Mouse (Mus musculus) myocyte (in vitro differentiated cells): ENCODE measurements around the gene Tmc6. TPM values are rescaled to one million over a fixed set of nuclear protein-coding genes. Genes with fewer than 3 reads are reported as not detected.

Experiments
- H3K27me3 ChIP-seq: one replicate; pipeline ENCODE4 v1.6.1; 2011; ENCODE audit not compliant: control insufficient read depth, insufficient read depth, insufficient read length
- H3K36me3 ChIP-seq: one replicate; pipeline ENCODE4 v1.6.1; 2011; ENCODE audit not compliant: control insufficient read depth, insufficient read depth
- H3K4me2 ChIP-seq: one replicate; pipeline ENCODE4 v1.6.1; 2011; ENCODE audit warnings: low read depth, control low read depth
- H3K4me3 ChIP-seq: one replicate; pipeline ENCODE4 v1.5.1; 2011; ENCODE audit warnings: mild to moderate bottlenecking, control low read depth, moderate library complexity
- H3K79me2 ChIP-seq: one replicate; pipeline ENCODE4 v1.6.1; 2011; ENCODE audit not compliant: control insufficient read depth, insufficient read depth
- H3ac ChIP-seq: one replicate; pipeline ENCODE4 v1.6.1; 2011; ENCODE audit not compliant: control insufficient read depth, insufficient read length
- CEBPB ChIP-seq: IDR thresholded peaks from 2 replicates; pipeline ENCODE4 v1.6.1; 2011; ENCODE audit warnings: mild to moderate bottlenecking, moderate library complexity; ENCODE audit not compliant: poor library complexity, insufficient read depth, severe bottlenecking
- E2F4 ChIP-seq: IDR thresholded peaks from one replicate; pipeline ENCODE4 v1.6.1; 2011; ENCODE audit warnings: mild to moderate bottlenecking, control low read depth, moderate library complexity; ENCODE audit not compliant: insufficient read depth
- MAX ChIP-seq: IDR thresholded peaks from one replicate; pipeline ENCODE4 v1.6.1; 2011; ENCODE audit warnings: low read depth, mild to moderate bottlenecking, control low read depth
- MYOD1 ChIP-seq, 3 experiments: IDR thresholded peaks; one replicate each; pipeline ENCODE4 v1.6.1; 2011; ENCODE audit warnings: control low read depth in 2 of 3, low read depth in 2 of 3, mild to moderate bottlenecking in 2 of 3, moderate library complexity in 1 of 3; ENCODE audit not compliant: insufficient read length in 2 of 3, control insufficient read depth in 1 of 3
- MYOG ChIP-seq, 3 experiments: IDR thresholded peaks; one replicate each; pipeline ENCODE4 v1.6.1; 2011; ENCODE audit warnings: control low read depth in 2 of 3, low read depth in 2 of 3, mild to moderate bottlenecking in 2 of 3; ENCODE audit not compliant: insufficient read length in 2 of 3, control insufficient read depth in 1 of 3, insufficient read depth in 1 of 3
- POLR2A ChIP-seq: IDR thresholded peaks from one replicate; pipeline ENCODE4 v1.6.1; 2011; ENCODE audit warnings: low read depth, mild to moderate bottlenecking, control low read depth, moderate library complexity; ENCODE audit not compliant: insufficient read length
- POLR2AphosphoS2 ChIP-seq: IDR thresholded peaks from one replicate; pipeline ENCODE4 v1.6.1; 2011; ENCODE audit warnings: low read depth, control low read depth; ENCODE audit not compliant: insufficient read length
- REST ChIP-seq: IDR thresholded peaks from one replicate; pipeline ENCODE4 v1.6.1; 2011; ENCODE audit warnings: mild to moderate bottlenecking, control low read depth, moderate library complexity; ENCODE audit not compliant: insufficient read depth, insufficient read length
- SRF ChIP-seq: IDR thresholded peaks from one replicate; pipeline ENCODE4 v1.6.1; 2011; ENCODE audit warnings: low read depth; ENCODE audit not compliant: control insufficient read depth, insufficient read length
- TCF12 ChIP-seq: IDR thresholded peaks from one replicate; pipeline ENCODE4 v1.6.1; 2011; ENCODE audit warnings: mild to moderate bottlenecking, control low read depth; ENCODE audit not compliant: poor library complexity, insufficient read depth, severe bottlenecking
- TCF3 ChIP-seq: IDR thresholded peaks from one replicate; pipeline ENCODE4 v1.6.1; 2011; ENCODE audit warnings: low read depth, control low read depth; ENCODE audit not compliant: insufficient read length
- USF1 ChIP-seq: IDR thresholded peaks from one replicate; pipeline ENCODE4 v1.6.1; 2011; ENCODE audit warnings: low read depth, mild to moderate bottlenecking, control low read depth, moderate library complexity
- polyA plus RNA-seq: library from polyadenylated mRNA; unstranded; fragments of >200 nt; fragmentation: generic; extraction: Trizol; gene quantifications from one replicate; pipeline ENCODE4 v1.2.1, GENCODE M21; 2012; ENCODE audit warnings: missing spikeins

Gene Tmc6
- polyA plus RNA-seq, 1 experiment: 51.9 TPM

GRCm38 (mm10) chr11:117727031-117727430, 55.0 kb downstream of the Tmc6 start:
- H3K79me2 ChIP-seq: no peaks in the 10 kb centered on the region
- no peak for TF ChIP-seq POLR2A
- no peak for TF ChIP-seq TCF12
- no peak for TF ChIP-seq CEBPB
- no peak for TF ChIP-seq POLR2AphosphoS2
- no peak for TF ChIP-seq MYOG (IDR thresholded peaks at IDR 0.05; ENCODE audit: control insufficient read depth in 1 of 3, insufficient read depth in 1 of 3, insufficient read length in 2 of 3, low read depth in 2 of 3)
- no peak for TF ChIP-seq E2F4
- no peak for TF ChIP-seq REST
- no peak for TF ChIP-seq USF1
- no peak for TF ChIP-seq MYOD1 (IDR thresholded peaks at IDR 0.05; ENCODE audit: control insufficient read depth in 1 of 3, insufficient read length in 2 of 3, low read depth in 2 of 3)
- no peak for TF ChIP-seq MAX
- no peak for TF ChIP-seq SRF
- TF ChIP-seq TCF3: no peak
- no peaks in the 10 kb centered on the region for H3K36me3 ChIP-seq
- H3K4me2 ChIP-seq: no peak overlapping the region
- H3K4me3 ChIP-seq: no peak overlapping the region
- no peak overlapping the region for H3ac ChIP-seq
- no peaks in the 10 kb centered on the region for H3K27me3 ChIP-seq

GRCm38 (mm10) chr11:117724604-117725301, 57.2 kb downstream of the Tmc6 start:
- TF ChIP-seq POLR2A (no peak), POLR2AphosphoS2 (peak; percentile 71)
- Histone ChIP-seq H3K79me2 (no peaks in the 10 kb centered on the region), H3K4me2 (no peak overlapping the region), H3K4me3 (no peak overlapping the region), H3K36me3 (peaks cover 6% of the 10 kb centered on the region), H3K27me3 (no peaks in the 10 kb centered on the region), H3ac (no peak overlapping the region)

DNA sequence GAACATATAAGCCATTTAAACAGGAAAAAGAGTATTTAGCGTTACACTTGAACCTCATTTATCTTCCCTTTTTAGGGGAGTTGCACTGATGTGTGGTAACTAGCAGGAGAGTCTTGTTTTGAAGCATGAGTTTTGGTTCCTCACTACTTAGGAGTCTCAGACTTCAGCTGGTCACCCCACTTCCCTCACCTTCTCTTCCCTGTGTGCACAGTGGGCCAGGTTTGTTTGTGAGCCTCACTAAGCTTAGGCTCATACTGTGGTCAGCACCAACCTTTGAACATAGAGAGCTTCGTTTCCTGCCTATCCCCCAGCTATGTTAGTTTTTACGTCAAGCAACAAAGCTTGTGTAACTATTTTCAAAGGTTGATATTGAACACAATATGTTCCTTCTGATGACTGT, 63.2 kb downstream of the Tmc6 start:
- no peaks in the 10 kb centered on the region for H3K27me3 ChIP-seq
- peaks cover 24% of the 10 kb centered on the region for H3K36me3 ChIP-seq
- H3K4me2 ChIP-seq: no peak overlapping the region
- TF ChIP-seq POLR2A: no peak
- no peak for TF ChIP-seq REST
- no peak for TF ChIP-seq MYOD1 (IDR thresholded peaks at IDR 0.05; ENCODE audit: control insufficient read depth in 1 of 3, insufficient read length in 2 of 3, low read depth in 2 of 3)
- no peak for TF ChIP-seq POLR2AphosphoS2
- no peak for TF ChIP-seq USF1
- TF ChIP-seq MYOG (IDR thresholded peaks at IDR 0.05; ENCODE audit: control insufficient read depth in 1 of 3, insufficient read depth in 1 of 3, insufficient read length in 2 of 3, low read depth in 2 of 3): no peak
- no peak for TF ChIP-seq SRF
- no peak for TF ChIP-seq CEBPB
- no peak for TF ChIP-seq TCF3
- no peak for TF ChIP-seq E2F4
- no peak for TF ChIP-seq TCF12
- no peak for TF ChIP-seq MAX
- no peaks in the 10 kb centered on the region for H3K79me2 ChIP-seq
- no peak overlapping the region for H3ac ChIP-seq
- no peak overlapping the region for H3K4me3 ChIP-seq

Other genes starting within 250 kb of the Tmc6 start
- gene Tnrc6c, start 127.9 kb downstream of the Tmc6 start, polyA plus RNA-seq: 7.4 TPM
- gene Tmc8, start 122 bp downstream of the Tmc6 start, polyA plus RNA-seq: 0.19 TPM
- not detected for gene 6030468B19Rik, start 15.5 kb upstream of the Tmc6 start, polyA plus RNA-seq
- 0.35 TPM for gene Gm20708, start 27.5 kb upstream of the Tmc6 start, polyA plus RNA-seq
- gene Syngr2, start 27.5 kb upstream of the Tmc6 start, polyA plus RNA-seq: 109 TPM
- gene Afmid, start 43.7 kb upstream of the Tmc6 start, polyA plus RNA-seq: 6.1 TPM
- 52.8 TPM for gene Tk1, start 43.9 kb upstream of the Tmc6 start, polyA plus RNA-seq
- gene Birc5, start 67.1 kb upstream of the Tmc6 start, polyA plus RNA-seq: 60.7 TPM
- gene Tmem235, start 78.6 kb upstream of the Tmc6 start, polyA plus RNA-seq: not detected
- gene Tha1, start 91.3 kb upstream of the Tmc6 start, polyA plus RNA-seq: 2.5 TPM
- 27.3 TPM for gene Socs3, start 187.8 kb upstream of the Tmc6 start, polyA plus RNA-seq
- 61.6 TPM for gene Pgs1, start 204.1 kb upstream of the Tmc6 start, polyA plus RNA-seq